Mouse (Mus musculus): ENCODE data around the gene Padi6. TPM values are rescaled to one million over a fixed set of nuclear protein-coding genes. Genes with fewer than 3 reads are reported as not detected.
A peak's percentile ranks its signal among the peaks of the same experiment; 100 is the strongest.

Padi6 gene
- polyA plus RNA-seq, 1 experiment, result not detected

- TF ChIP-seq POLR2A (IDR thresholded peaks at IDR 0.05; ENCODE audit: borderline replicate concordance, extremely low read depth, insufficient read depth, insufficient read length, poor library complexity, severe bottlenecking) (no peak), CTCF (IDR thresholded peaks at IDR 0.05; ENCODE audit: borderline replicate concordance, extremely low read depth, insufficient read depth, insufficient read length) (no peak)
- no peak for DNase-seq (ENCODE audit: low read depth)
Measured at GRCm38 (mm10) chr4:140695146-140695545, 47.3 kb downstream of the Padi6 start.

DNA sequence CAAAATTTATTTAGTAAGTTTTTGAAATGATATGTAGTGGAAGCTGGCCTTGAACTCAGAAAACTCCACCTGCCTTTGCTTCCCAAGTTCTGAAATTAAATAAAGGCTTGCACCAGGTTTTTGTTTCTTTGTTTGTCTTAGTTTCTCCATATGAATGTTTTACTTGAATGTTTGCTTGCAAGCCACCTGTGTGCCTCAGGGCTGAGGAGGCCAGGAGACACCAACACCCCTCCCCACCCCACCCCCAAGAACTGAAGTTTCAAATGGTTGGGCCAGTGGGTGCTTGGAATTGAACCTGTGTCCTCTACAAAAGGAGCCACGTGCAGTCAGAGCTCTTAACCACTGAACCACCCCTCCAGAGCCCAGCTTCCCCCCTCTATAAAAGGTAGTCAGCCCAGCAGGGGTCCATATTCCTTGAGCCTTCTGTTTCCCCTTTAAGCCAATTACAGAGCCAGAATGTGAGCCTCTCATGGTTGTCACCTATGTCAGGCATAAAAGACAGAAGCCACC is 47.8 kb downstream of the Padi6 start:
- DNase-seq (ENCODE audit: low read depth), result no peak
- TF ChIP-seq CTCF (IDR thresholded peaks at IDR 0.05; ENCODE audit: borderline replicate concordance, extremely low read depth, insufficient read depth, insufficient read length) (no peak), POLR2A (IDR thresholded peaks at IDR 0.05; ENCODE audit: borderline replicate concordance, extremely low read depth, insufficient read depth, insufficient read length, poor library complexity, severe bottlenecking) (no peak)

- no peak for TF ChIP-seq POLR2A (IDR thresholded peaks at IDR 0.05; ENCODE audit: borderline replicate concordance, extremely low read depth, insufficient read depth, insufficient read length, poor library complexity, severe bottlenecking)
- DNase-seq (ENCODE audit: low read depth), result no peak
Measured at GRCm38 (mm10) chr4:140693513-140693912, 48.9 kb downstream of the Padi6 start.

GRCm38 (mm10) chr4:140691481-140691880 is 51.0 kb downstream of the Padi6 start:
- no peak for DNase-seq (ENCODE audit: low read depth)
- no peak for TF ChIP-seq CTCF (IDR thresholded peaks at IDR 0.05; ENCODE audit: borderline replicate concordance, extremely low read depth, insufficient read depth, insufficient read length)
- TF ChIP-seq POLR2A (IDR thresholded peaks at IDR 0.05; ENCODE audit: borderline replicate concordance, extremely low read depth, insufficient read depth, insufficient read length, poor library complexity, severe bottlenecking), result no peak

GRCm38 (mm10) chr4:140689873-140690655 is 52.4 kb downstream of the Padi6 start:
- TF ChIP-seq CTCF (IDR thresholded peaks at IDR 0.05; ENCODE audit: borderline replicate concordance, extremely low read depth, insufficient read depth, insufficient read length) (no peak), POLR2A (IDR thresholded peaks at IDR 0.05; ENCODE audit: borderline replicate concordance, extremely low read depth, insufficient read depth, insufficient read length, poor library complexity, severe bottlenecking) (no peak)
- no peak for DNase-seq (ENCODE audit: low read depth)

GRCm38 (mm10) chr4:140688826-140689425 is 53.5 kb downstream of the Padi6 start:
- DNase-seq (ENCODE audit: low read depth), result no peak
- TF ChIP-seq POLR2A (IDR thresholded peaks at IDR 0.05; ENCODE audit: borderline replicate concordance, extremely low read depth, insufficient read depth, insufficient read length, poor library complexity, severe bottlenecking) (no peak), CTCF (IDR thresholded peaks at IDR 0.05; ENCODE audit: borderline replicate concordance, extremely low read depth, insufficient read depth, insufficient read length) (no peak)

DNA sequence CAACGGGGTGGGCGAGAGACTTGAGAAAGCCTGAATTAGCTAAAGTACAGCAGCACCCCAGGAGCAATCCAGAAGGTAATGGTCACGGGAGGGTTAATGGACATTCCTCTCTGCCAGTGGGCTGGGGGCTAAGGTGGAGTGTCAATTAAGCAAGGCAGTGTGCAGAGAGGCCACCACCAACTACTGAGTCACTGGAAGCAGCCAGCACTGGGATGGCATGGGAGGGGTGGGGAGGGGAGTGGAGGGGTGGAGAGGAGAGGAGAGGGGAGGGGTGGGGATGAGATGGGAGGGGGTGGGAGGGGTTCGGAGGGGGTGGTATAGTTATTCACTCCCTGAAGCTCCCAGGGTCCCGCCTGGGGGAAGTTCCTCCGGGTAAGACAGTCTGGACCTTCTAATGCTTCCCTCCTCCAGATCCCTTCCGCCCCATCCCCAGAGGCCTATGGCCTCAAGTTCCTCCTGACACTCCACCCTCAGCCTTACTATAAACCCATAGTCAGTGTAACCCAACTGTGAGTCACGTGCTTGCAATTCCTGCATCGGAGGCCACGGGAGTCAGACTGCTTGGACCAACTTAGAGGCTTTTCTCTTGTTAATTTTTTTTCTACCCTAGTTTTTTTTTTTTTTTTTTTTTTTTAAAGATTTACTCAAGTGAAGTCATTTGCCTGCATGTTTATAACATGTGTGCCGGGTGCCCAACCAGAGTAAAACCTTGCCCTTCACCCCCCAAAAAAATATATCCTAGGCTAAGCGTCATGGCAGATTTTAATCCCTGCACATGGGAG is 54.2 kb downstream of the Padi6 start:
- TF ChIP-seq POLR2A (IDR thresholded peaks at IDR 0.05; ENCODE audit: borderline replicate concordance, extremely low read depth, insufficient read depth, insufficient read length, poor library complexity, severe bottlenecking), result no peak
- TF ChIP-seq CTCF (IDR thresholded peaks at IDR 0.05; ENCODE audit: borderline replicate concordance, extremely low read depth, insufficient read depth, insufficient read length), result no peak
- no peak for DNase-seq (ENCODE audit: low read depth)

DNA sequence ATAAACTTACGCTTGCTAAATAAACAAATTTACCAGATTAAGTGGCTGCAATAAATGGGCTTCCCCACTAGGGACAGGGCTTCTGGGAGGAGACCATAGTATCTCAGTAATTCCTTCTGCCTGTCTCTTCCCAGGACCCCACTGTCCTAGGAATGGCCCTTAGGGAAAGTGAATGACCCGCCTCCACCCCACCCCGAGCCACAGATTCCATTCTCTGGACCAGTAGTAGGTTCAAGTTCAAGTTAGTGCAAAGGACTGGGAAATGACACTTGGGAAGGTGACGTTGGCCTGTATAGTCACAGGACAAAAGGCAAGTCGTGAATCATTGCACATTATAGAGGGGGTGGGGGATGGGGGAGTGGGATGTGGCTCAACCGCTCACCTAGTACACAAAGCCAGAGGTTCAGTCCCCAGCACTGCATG is 57.6 kb downstream of the Padi6 start:
- no peak for DNase-seq (ENCODE audit: low read depth)
- no peak for TF ChIP-seq POLR2A (IDR thresholded peaks at IDR 0.05; ENCODE audit: borderline replicate concordance, extremely low read depth, insufficient read depth, insufficient read length, poor library complexity, severe bottlenecking)
- peak; percentile 13; the same call in 1 of the 2 replicates for TF ChIP-seq CTCF (IDR thresholded peaks at IDR 0.05; ENCODE audit: borderline replicate concordance, extremely low read depth, insufficient read depth, insufficient read length)

GRCm38 (mm10) chr4:140684141-140684871 is 58.1 kb downstream of the Padi6 start:
- TF ChIP-seq POLR2A (IDR thresholded peaks at IDR 0.05; ENCODE audit: borderline replicate concordance, extremely low read depth, insufficient read depth, insufficient read length, poor library complexity, severe bottlenecking) (no peak), CTCF (IDR thresholded peaks at IDR 0.05; ENCODE audit: borderline replicate concordance, extremely low read depth, insufficient read depth, insufficient read length) (no peak)
- DNase-seq (ENCODE audit: low read depth), result peak; percentile 44

DNA sequence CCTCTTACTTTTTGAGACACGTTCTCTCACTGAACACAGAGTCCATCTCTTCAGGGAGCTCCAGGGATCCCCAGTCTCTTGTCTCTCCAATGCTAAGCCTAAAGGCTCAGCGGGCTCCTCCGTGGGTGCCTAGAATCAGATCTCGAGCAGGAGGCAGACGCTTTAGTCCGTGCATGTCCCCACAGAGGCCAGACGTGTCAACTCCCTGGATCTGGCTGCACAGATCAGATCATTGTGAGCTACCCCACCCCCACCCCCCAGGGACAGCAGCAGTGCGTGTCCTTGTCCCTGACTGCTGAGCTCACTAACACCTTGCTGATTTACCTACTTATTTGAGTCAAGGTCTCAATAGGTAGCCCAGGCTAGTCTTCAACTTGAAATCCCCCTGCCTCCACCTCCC is 58.8 kb downstream of the Padi6 start:
- no peak for TF ChIP-seq POLR2A (IDR thresholded peaks at IDR 0.05; ENCODE audit: borderline replicate concordance, extremely low read depth, insufficient read depth, insufficient read length, poor library complexity, severe bottlenecking)
- TF ChIP-seq CTCF (IDR thresholded peaks at IDR 0.05; ENCODE audit: borderline replicate concordance, extremely low read depth, insufficient read depth, insufficient read length), result no peak
- no peak for DNase-seq (ENCODE audit: low read depth)
